Mouse (Mus musculus) embryonic fibroblast, embryonic 13.5 days (primary cell): Measurements from ENCODE around the gene Otub1. TPM values are rescaled to one million over a fixed set of nuclear protein-coding genes. Genes with fewer than 3 reads are reported as not detected.

Source experiments
- H3K27ac ChIP-seq: 2 replicates; pipeline ENCODE4 v1.5.1; 2012; ENCODE audit warnings: low read length, control low read depth, inconsistent platforms; ENCODE audit not compliant: insufficient read depth
- H3K4me1 ChIP-seq: 2 replicates; pipeline ENCODE4 v1.6.1; 2011; ENCODE audit warnings: low read length; ENCODE audit not compliant: control insufficient read depth, insufficient read depth
- H3K4me3 ChIP-seq: 2 replicates; pipeline ENCODE4 v1.5.1; 2011; ENCODE audit warnings: mild to moderate bottlenecking, control low read depth, low read length; ENCODE audit not compliant: insufficient read depth
- CTCF ChIP-seq: IDR thresholded peaks from 2 replicates; pipeline ENCODE4 v1.5.1; 2011; ENCODE audit warnings: mild to moderate bottlenecking, control low read depth, low read length, moderate library complexity, borderline replicate concordance; ENCODE audit not compliant: insufficient read depth
- POLR2A ChIP-seq: IDR thresholded peaks from 2 replicates; pipeline ENCODE4 v1.6.1; 2011; ENCODE audit warnings: low read depth, mild to moderate bottlenecking, control low read depth, low read length, moderate library complexity
- polyA plus RNA-seq: library from polyadenylated mRNA; stranded (reverse); fragments of >200 nt; gene quantifications from 2 replicates; pipeline ENCODE4 v1.2.4, GENCODE M21; 2011; ENCODE audit warnings: low read depth; ENCODE audit not compliant: missing spikeins, insufficient read length

The Otub1 gene
- polyA plus RNA-seq, 1 experiment = 116 TPM

DNA sequence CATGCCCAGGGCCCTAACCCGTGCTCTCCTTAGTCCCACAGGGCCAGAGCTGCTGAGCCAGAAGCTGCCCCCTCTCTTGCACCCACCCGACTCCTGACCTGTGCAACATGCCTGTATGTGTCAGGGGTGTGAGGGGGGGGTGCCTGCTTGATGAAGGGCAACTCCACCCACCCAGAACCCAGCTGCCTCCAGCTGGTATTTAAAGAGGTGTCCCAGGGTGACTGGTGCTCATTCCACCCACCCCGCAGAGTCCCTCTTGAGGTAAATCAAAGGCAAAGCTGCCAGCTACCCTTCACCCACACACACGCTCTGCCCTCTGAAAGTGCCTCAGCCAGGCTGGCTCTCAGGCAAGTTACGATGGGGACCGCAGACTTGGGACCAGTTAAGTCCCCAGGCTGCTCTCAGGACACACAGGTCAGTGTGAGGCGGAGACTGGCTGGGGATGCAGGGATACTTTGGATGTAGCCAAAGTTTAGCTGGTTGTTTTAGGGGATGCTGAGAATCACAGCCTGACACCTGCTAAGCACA, 56.9 kb downstream of the Otub1 start:
- TF ChIP-seq CTCF = no peak
- TF ChIP-seq POLR2A = no peak
- Histone ChIP-seq H3K4me1 (no peaks in the 10 kb centered on the region), H3K27ac (no peak overlapping the region), H3K4me3 (no peak overlapping the region)

GRCm38 (mm10) chr19:7148541-7149085, 57.5 kb downstream of the Otub1 start:
- no peak overlapping the region for H3K27ac ChIP-seq

More at GRCm38 (mm10) chr19:7148541-7149085, 57.5 kb downstream of the Otub1 start:
- Histone ChIP-seq H3K4me1 (no peaks in the 10 kb centered on the region), H3K4me3 (no peak overlapping the region)
- TF ChIP-seq POLR2A (no peak), CTCF (no peak)

Other genes starting within 250 kb of the Otub1 start
- 161 and 202 TPM in 2 replicates for gene Ppp1r14b, start 231.3 kb downstream of the Otub1 start, polyA plus RNA-seq
- gene Plcb3, start 229.8 kb downstream of the Otub1 start, polyA plus RNA-seq = 56.2 and 69.3 TPM in 2 replicates
- gene Fkbp2, start 225.8 kb downstream of the Otub1 start, polyA plus RNA-seq = 35.9 and 37.0 TPM in 2 replicates
- gene Vegfb, start 218.7 kb downstream of the Otub1 start, polyA plus RNA-seq = 24.5 and 29.6 TPM in 2 replicates
- gene Dnajc4, start 213.7 kb downstream of the Otub1 start, polyA plus RNA-seq = 15.0 and 22.2 TPM in 2 replicates
- 11.4 and 16.9 TPM in 2 replicates for gene Nudt22, start 210.2 kb downstream of the Otub1 start, polyA plus RNA-seq
- 4.4 and 5.1 TPM in 2 replicates for gene Trpt1, start 210.2 kb downstream of the Otub1 start, polyA plus RNA-seq
- gene Fermt3, start 186.8 kb downstream of the Otub1 start, polyA plus RNA-seq = 0.35 and 1.3 TPM in 2 replicates
- 192 and 195 TPM in 2 replicates for gene Stip1, start 166.3 kb downstream of the Otub1 start, polyA plus RNA-seq
- 3.6 and 5.2 TPM in 2 replicates for gene Macrod1, start 149.5 kb downstream of the Otub1 start, polyA plus RNA-seq
- 5.3 and 6.4 TPM in 2 replicates for gene Flrt1, start 100.6 kb downstream of the Otub1 start, polyA plus RNA-seq
- 456 and 560 TPM in 2 replicates for gene Cox8a, start 11.3 kb upstream of the Otub1 start, polyA plus RNA-seq
- 23.4 and 24.8 TPM in 2 replicates for gene Naa40, start 34.9 kb upstream of the Otub1 start, polyA plus RNA-seq
- gene Rcor2, start 61.0 kb upstream of the Otub1 start, polyA plus RNA-seq = 10.3 and 11.6 TPM in 2 replicates
- gene Mark2, start 135.5 kb upstream of the Otub1 start, polyA plus RNA-seq = 36.5 and 38.5 TPM in 2 replicates
- 24.6 and 34.9 TPM in 2 replicates for gene Spindoc, start 176.7 kb upstream of the Otub1 start, polyA plus RNA-seq
- gene 2700081O15Rik, start 211.3 kb upstream of the Otub1 start, polyA plus RNA-seq = 30.8 and 46.0 TPM in 2 replicates